Mouse (Mus musculus): Measurements from ENCODE around the gene Srsf7.

Gene Srsf7

GRCm38 (mm10) chr17:80152767-80153630 lies 54.1 kb downstream of the Srsf7 start:
- DNase-seq = no peak

DNA sequence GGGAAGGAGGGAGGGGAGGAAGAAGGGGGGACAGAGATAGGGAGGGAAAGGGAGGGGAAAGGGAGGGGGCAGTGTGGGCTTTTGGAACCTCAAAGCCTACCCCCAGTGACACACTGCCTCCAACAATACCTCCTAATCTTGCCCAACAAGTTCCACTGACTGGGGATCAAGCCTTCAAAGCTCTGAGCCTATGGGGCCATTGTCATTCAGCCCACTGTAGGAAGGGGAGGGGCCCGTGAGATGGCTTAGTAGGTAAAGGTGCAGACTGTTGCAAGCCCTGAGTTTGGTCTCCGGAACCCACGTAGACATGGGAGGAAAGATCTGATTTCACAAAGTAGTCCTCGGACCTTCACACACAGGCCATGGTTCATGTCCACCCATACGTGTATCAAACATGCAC lies 55.8 kb downstream of the Srsf7 start:
- no peak for DNase-seq

Measured in thymus, postnatal 14 days (tissue).